Mouse (Mus musculus) liver, postnatal 0 days (tissue): ENCODE data around the gene Gcgr. TPM values are rescaled to one million over a fixed set of nuclear protein-coding genes. Genes with fewer than 3 reads are reported as not detected.
"Not testable (repeated sequence)": the region's sequence is repeated elsewhere in the genome, so short reads cannot be mapped to it uniquely, and the experiment has no call there.

Source experiments
- ATAC-seq: fragments of 200-750 bp; cut with Nextera tagmentation; 2 replicates; pipeline ENCODE4 v1.8.0; 2017; ENCODE audit warnings: mild to moderate bottlenecking, moderate library complexity
- DNase-seq: peaks from one replicate; pipeline ENCODE4 v3.0.0-alpha.2; 2016
- H3K27ac ChIP-seq: fragments of 300-500 bp; sonication (generic); 2 replicates; pipeline ENCODE4 v1.5.1; 2014; ENCODE audit warnings: antibody characterized with exemption, moderate library complexity, mild to moderate bottlenecking, low read depth
- H3K27me3 ChIP-seq: fragments of 300-500 bp; sonication (generic); 2 replicates; pipeline ENCODE4 v1.6.1; 2014; ENCODE audit warnings: low read length, control low read depth, mixed read lengths; ENCODE audit not compliant: insufficient read depth
- H3K36me3 ChIP-seq: fragments of 300-500 bp; sonication (generic); replicated peaks from 2 replicates; pipeline ENCODE4 v1.6.1; 2014; ENCODE audit warnings: mild to moderate bottlenecking, control low read depth, low read length, moderate library complexity, mixed read lengths; ENCODE audit not compliant: insufficient read depth
- H3K4me1 ChIP-seq: fragments of 300-500 bp; sonication (generic); 2 replicates; pipeline ENCODE4 v1.6.1; 2014; ENCODE audit warnings: antibody characterized with exemption, mild to moderate bottlenecking, control low read depth; ENCODE audit not compliant: insufficient read depth
- H3K4me2 ChIP-seq: fragments of 300-500 bp; sonication (generic); 2 replicates; pipeline ENCODE4 v1.6.1; 2014; ENCODE audit warnings: low read depth, mild to moderate bottlenecking, low read length, moderate library complexity, mixed read lengths
- H3K4me3 ChIP-seq: fragments of 300-500 bp; sonication (generic); 2 replicates; pipeline ENCODE4 v1.5.1; 2014; ENCODE audit warnings: low read depth, low read length
- H3K9ac ChIP-seq: fragments of 300-500 bp; sonication (generic); replicated peaks from 2 replicates; pipeline ENCODE4 v1.6.1; 2014; ENCODE audit warnings: mild to moderate bottlenecking, moderate library complexity
- H3K9me3 ChIP-seq: fragments of 300-500 bp; sonication (generic); 2 replicates; pipeline ENCODE4 v1.6.1; 2016; ENCODE audit warnings: mild to moderate bottlenecking, control low read depth, low read length, mixed read lengths
- CTCF ChIP-seq: sonication (generic); IDR thresholded peaks from 2 replicates; pipeline ENCODE4 v1.5.1; 2016; ENCODE audit warnings: antibody characterized with exemption, low read depth
- EP300 ChIP-seq: IDR thresholded peaks from 2 replicates; pipeline ENCODE4 v1.6.1; 2016; ENCODE audit warnings: antibody characterized with exemption, low read depth, mild to moderate bottlenecking
- WGBS: fragments of 180-500 bp; shearing (Covaris S2); extraction: QIAGEN DNeasy Blood & Tissue Kit; methylation state at CpG from one replicate; pipeline ENCODE4 v1.1.7; 2014; ENCODE audit not compliant: insufficient replicate concordance; 5-methylcytosine and 5-hydroxymethylcytosine counted together
- polyA plus RNA-seq: library from polyadenylated mRNA; unstranded; fragments of >200 nt; fragmentation: Nextera tagmentation; extraction: Ambion mirVana; gene quantifications from 2 replicates; pipeline ENCODE4 v1.2.1, GENCODE M21; 2015

Gene Gcgr
- polyA plus RNA-seq, 1 experiment from 2014 or later, result 66.9 TPM

GRCm38 (mm10) chr11:120580190-120580589 lies 49.7 kb downstream of the Gcgr start:
- Histone ChIP-seq H3K4me3 (peak overlapping the region; percentile 76), H3K4me2 (peak overlapping the region; percentile 90), H3K27ac (peak overlapping the region; percentile 94), H3K27me3 (no peaks in the 10 kb centered on the region), H3K9me3 (no peaks in the 10 kb centered on the region), H3K4me1 (peaks cover 39% of the 10 kb centered on the region), H3K36me3 (peaks cover 24% of the 10 kb centered on the region), H3K9ac (peak overlapping the region; percentile 90)
- ATAC-seq (no peak), DNase-seq (peak; percentile 67)
- 39% methylated on average over 7 of the region's 7 CpGs for WGBS
- TF ChIP-seq CTCF (no peak; the same call in 1 of the 2 replicates), EP300 (no peak)

GRCm38 (mm10) chr11:120580871-120581331 lies 50.4 kb downstream of the Gcgr start:
- under 1% methylated on average over 30 of the region's 44 CpGs for WGBS
- ATAC-seq (peak; percentile 48), DNase-seq (peak; percentile 69)
- Histone ChIP-seq H3K27ac (peak overlapping the region; percentile 94), H3K4me1 (peaks cover 39% of the 10 kb centered on the region), H3K4me3 (peak overlapping the region; percentile 76), H3K27me3 (no peaks in the 10 kb centered on the region), H3K36me3 (peaks cover 27% of the 10 kb centered on the region), H3K9me3 (no peaks in the 10 kb centered on the region), H3K9ac (peak overlapping the region; percentile 90), H3K4me2 (peak overlapping the region; percentile 90)
- TF ChIP-seq EP300 (no peak), CTCF (no peak)

GRCm38 (mm10) chr11:120581490-120582267 lies 51.2 kb downstream of the Gcgr start, which contains the start of gene Arhgdia:
Gene Arhgdia, minus strand, starts transcription at chr11:120581624.
- peak; percentile 90 for DNase-seq
- Histone ChIP-seq H3K9me3 (no peaks in the 10 kb centered on the region), H3K9ac (peak within 1 kb of the TSS; percentile 90), H3K4me2 (peak within 1 kb of the TSS; percentile 90), H3K36me3 (peaks cover 35% of the 10 kb centered on the region), H3K4me1 (peaks cover 39% of the 10 kb centered on the region), H3K4me3 (peak within 1 kb of the TSS; percentile 76), H3K27ac (peak within 1 kb of the TSS; percentile 94), H3K27me3 (no peaks in the 10 kb centered on the region)
- peak; percentile 58 for ATAC-seq
- WGBS, result 4% methylated on average over 52 of the region's 75 CpGs
- TF ChIP-seq CTCF (peak; percentile 65), EP300 (no peak)

GRCm38 (mm10) chr11:120582268-120582981 lies 51.9 kb downstream of the Gcgr start:
- peak overlapping the region; percentile 76 for H3K4me3 ChIP-seq
- H3K27me3 ChIP-seq, result no peaks in the 10 kb centered on the region
- H3K9ac ChIP-seq, result peak overlapping the region; percentile 90
- 63% methylated on average over 8 of the region's 8 CpGs for WGBS
- peaks cover 39% of the 10 kb centered on the region for H3K4me1 ChIP-seq
- peak overlapping the region; percentile 90 for H3K4me2 ChIP-seq
- DNase-seq, result peak; percentile 47
- H3K27ac ChIP-seq, result peak overlapping the region; percentile 94
- TF ChIP-seq EP300 (no peak), CTCF (peak; percentile 75)
- no peak for ATAC-seq
- H3K9me3 ChIP-seq, result no peaks in the 10 kb centered on the region
- H3K36me3 ChIP-seq, result peaks cover 37% of the 10 kb centered on the region

GRCm38 (mm10) chr11:120582982-120583293 lies 52.4 kb downstream of the Gcgr start:
- DNase-seq, result not testable (repeated sequence)

GRCm38 (mm10) chr11:120583937-120584336 lies 53.4 kb downstream of the Gcgr start:
- WGBS, result 88% methylated on average over 1 of the region's 1 CpGs
- H3K36me3 ChIP-seq, result peaks cover 32% of the 10 kb centered on the region
- H3K4me3 ChIP-seq, result no peak overlapping the region
- DNase-seq, result no peak
- no peak overlapping the region for H3K9ac ChIP-seq
- no peak overlapping the region for H3K27ac ChIP-seq
- no peak overlapping the region for H3K4me2 ChIP-seq
- no peaks in the 10 kb centered on the region for H3K9me3 ChIP-seq
- TF ChIP-seq EP300 (no peak), CTCF (no peak)
- peaks cover 28% of the 10 kb centered on the region for H3K4me1 ChIP-seq
- no peaks in the 10 kb centered on the region for H3K27me3 ChIP-seq
- ATAC-seq, result no peak

More at GRCm38 (mm10) chr11:120582982-120583293, 52.4 kb downstream of the Gcgr start:
- not testable (repeated sequence) for ATAC-seq, H3K9ac ChIP-seq, H3K27me3 ChIP-seq, H3K4me2 ChIP-seq, H3K4me3 ChIP-seq, H3K9me3 ChIP-seq, H3K27ac ChIP-seq
- WGBS, result 80% methylated on average over 2 of the region's 2 CpGs
- peaks cover 34% of the 10 kb centered on the region for H3K36me3 ChIP-seq
- H3K4me1 ChIP-seq, result peaks cover 38% of the 10 kb centered on the region
